Mouse (Mus musculus): ENCODE results near the gene Rictor. TPM values are rescaled to one million over a fixed set of nuclear protein-coding genes. Genes with fewer than 3 reads are reported as not detected.
"Not testable (repeated sequence)": the region's sequence is repeated elsewhere in the genome, so short reads cannot be mapped to it uniquely, and the experiment has no call there.

Gene Rictor
- polyA plus RNA-seq, 1 experiment = 23.7 TPM

GRCm38 (mm10) chr15:6790011-6790410, 81.8 kb downstream of the Rictor start:
- 98% methylated on average over 7 of the region's 7 CpGs for WGBS
- DNase-seq = no peak
- Histone ChIP-seq H3K4me1 (replicated peaks; ENCODE audit: control insufficient read depth, insufficient read depth, low read length) (no peaks in the 10 kb centered on the region), H3K27ac (ENCODE audit: control insufficient read depth, insufficient read depth, low read length) (no peak overlapping the region), H3K27me3 (ENCODE audit: control insufficient read depth, insufficient read depth, low read length) (no peaks in the 10 kb centered on the region), H3K36me3 (ENCODE audit: control insufficient read depth, insufficient read depth, low read length) (peaks cover 94% of the 10 kb centered on the region), H3K4me3 (ENCODE audit: control insufficient read depth, insufficient read depth, low read length) (no peak overlapping the region)
- TF ChIP-seq POLR2A (IDR thresholded peaks at IDR 0.05; ENCODE audit: control insufficient read depth, extremely low read depth, insufficient read depth, low read length, poor library complexity) = no peak
- no peak for TF ChIP-seq CTCF (IDR thresholded peaks at IDR 0.05; ENCODE audit: borderline replicate concordance, control insufficient read depth, extremely low read depth, insufficient read depth, low read length, poor library complexity)

GRCm38 (mm10) chr15:6791648-6792047, 83.5 kb downstream of the Rictor start:
- Histone ChIP-seq H3K27ac (ENCODE audit: control insufficient read depth, insufficient read depth, low read length) (no peak overlapping the region), H3K27me3 (ENCODE audit: control insufficient read depth, insufficient read depth, low read length) (no peaks in the 10 kb centered on the region), H3K36me3 (ENCODE audit: control insufficient read depth, insufficient read depth, low read length) (peaks cover 96% of the 10 kb centered on the region), H3K4me3 (ENCODE audit: control insufficient read depth, insufficient read depth, low read length) (no peak overlapping the region), H3K4me1 (replicated peaks; ENCODE audit: control insufficient read depth, insufficient read depth, low read length) (no peaks in the 10 kb centered on the region)
- WGBS = 96% methylated on average over 11 of the region's 11 CpGs
- TF ChIP-seq CTCF (IDR thresholded peaks at IDR 0.05; ENCODE audit: borderline replicate concordance, control insufficient read depth, extremely low read depth, insufficient read depth, low read length, poor library complexity) (no peak), POLR2A (IDR thresholded peaks at IDR 0.05; ENCODE audit: control insufficient read depth, extremely low read depth, insufficient read depth, low read length, poor library complexity) (no peak)
- no peak for DNase-seq

- peaks cover 96% of the 10 kb centered on the region for H3K36me3 ChIP-seq (ENCODE audit: control insufficient read depth, insufficient read depth, low read length)
- no peak overlapping the region for H3K27ac ChIP-seq (ENCODE audit: control insufficient read depth, insufficient read depth, low read length)
- TF ChIP-seq CTCF (IDR thresholded peaks at IDR 0.05; ENCODE audit: borderline replicate concordance, control insufficient read depth, extremely low read depth, insufficient read depth, low read length, poor library complexity) = no peak
- no peak for TF ChIP-seq POLR2A (IDR thresholded peaks at IDR 0.05; ENCODE audit: control insufficient read depth, extremely low read depth, insufficient read depth, low read length, poor library complexity)
- WGBS = 93% methylated on average over 7 of the region's 7 CpGs
- no peak for DNase-seq
- no peak overlapping the region for H3K4me3 ChIP-seq (ENCODE audit: control insufficient read depth, insufficient read depth, low read length)
- no peaks in the 10 kb centered on the region for H3K27me3 ChIP-seq (ENCODE audit: control insufficient read depth, insufficient read depth, low read length)
- H3K4me1 ChIP-seq (replicated peaks; ENCODE audit: control insufficient read depth, insufficient read depth, low read length) = no peaks in the 10 kb centered on the region
Measured at GRCm38 (mm10) chr15:6792846-6793245, 84.7 kb downstream of the Rictor start.

GRCm38 (mm10) chr15:6801212-6801611, 93.0 kb downstream of the Rictor start:
- DNase-seq; H3K27me3 ChIP-seq (ENCODE audit: control insufficient read depth, insufficient read depth, low read length); H3K4me3 ChIP-seq (ENCODE audit: control insufficient read depth, insufficient read depth, low read length); H3K27ac ChIP-seq (ENCODE audit: control insufficient read depth, insufficient read depth, low read length); H3K4me1 ChIP-seq (replicated peaks; ENCODE audit: control insufficient read depth, insufficient read depth, low read length): not testable (repeated sequence)
- over 99% methylated on average over 8 of the region's 8 CpGs for WGBS
- H3K36me3 ChIP-seq (ENCODE audit: control insufficient read depth, insufficient read depth, low read length) = peaks cover 17% of the 10 kb centered on the region

- Histone ChIP-seq H3K27ac (ENCODE audit: control insufficient read depth, insufficient read depth, low read length) (no peak overlapping the region), H3K4me1 (replicated peaks; ENCODE audit: control insufficient read depth, insufficient read depth, low read length) (no peaks in the 10 kb centered on the region), H3K27me3 (ENCODE audit: control insufficient read depth, insufficient read depth, low read length) (no peaks in the 10 kb centered on the region), H3K36me3 (ENCODE audit: control insufficient read depth, insufficient read depth, low read length) (no peaks in the 10 kb centered on the region), H3K4me3 (ENCODE audit: control insufficient read depth, insufficient read depth, low read length) (no peak overlapping the region)
- TF ChIP-seq POLR2A (IDR thresholded peaks at IDR 0.05; ENCODE audit: control insufficient read depth, extremely low read depth, insufficient read depth, low read length, poor library complexity) (no peak), CTCF (IDR thresholded peaks at IDR 0.05; ENCODE audit: borderline replicate concordance, control insufficient read depth, extremely low read depth, insufficient read depth, low read length, poor library complexity) (no peak)
- 96% methylated on average over 4 of the region's 4 CpGs for WGBS
- no peak for DNase-seq
Measured at GRCm38 (mm10) chr15:6815807-6816206, 107.6 kb downstream of the Rictor start.

GRCm38 (mm10) chr15:6840199-6840598, 132.0 kb downstream of the Rictor start:
- no peak for DNase-seq
- TF ChIP-seq CTCF (IDR thresholded peaks at IDR 0.05; ENCODE audit: borderline replicate concordance, control insufficient read depth, extremely low read depth, insufficient read depth, low read length, poor library complexity) (no peak), POLR2A (IDR thresholded peaks at IDR 0.05; ENCODE audit: control insufficient read depth, extremely low read depth, insufficient read depth, low read length, poor library complexity) (no peak)
- H3K27me3 ChIP-seq (ENCODE audit: control insufficient read depth, insufficient read depth, low read length) = no peaks in the 10 kb centered on the region
- H3K4me3 ChIP-seq (ENCODE audit: control insufficient read depth, insufficient read depth, low read length) = no peak overlapping the region
- no peak overlapping the region for H3K27ac ChIP-seq (ENCODE audit: control insufficient read depth, insufficient read depth, low read length)
- 58% methylated on average over 4 of the region's 4 CpGs for WGBS
- H3K36me3 ChIP-seq (ENCODE audit: control insufficient read depth, insufficient read depth, low read length) = no peaks in the 10 kb centered on the region
- no peaks in the 10 kb centered on the region for H3K4me1 ChIP-seq (replicated peaks; ENCODE audit: control insufficient read depth, insufficient read depth, low read length)

- no peak for DNase-seq
- TF ChIP-seq CTCF (IDR thresholded peaks at IDR 0.05; ENCODE audit: borderline replicate concordance, control insufficient read depth, extremely low read depth, insufficient read depth, low read length, poor library complexity) = no peak
- TF ChIP-seq POLR2A (IDR thresholded peaks at IDR 0.05; ENCODE audit: control insufficient read depth, extremely low read depth, insufficient read depth, low read length, poor library complexity) = no peak
- no peaks in the 10 kb centered on the region for H3K36me3 ChIP-seq (ENCODE audit: control insufficient read depth, insufficient read depth, low read length)
- no peaks in the 10 kb centered on the region for H3K27me3 ChIP-seq (ENCODE audit: control insufficient read depth, insufficient read depth, low read length)
- WGBS = 86% methylated on average over 1 of the region's 1 CpGs
- H3K27ac ChIP-seq (ENCODE audit: control insufficient read depth, insufficient read depth, low read length) = no peak overlapping the region
- no peak overlapping the region for H3K4me3 ChIP-seq (ENCODE audit: control insufficient read depth, insufficient read depth, low read length)
- H3K4me1 ChIP-seq (replicated peaks; ENCODE audit: control insufficient read depth, insufficient read depth, low read length) = no peaks in the 10 kb centered on the region
Measured at GRCm38 (mm10) chr15:6849851-6850250, 141.7 kb downstream of the Rictor start.

Other genes with a start within 250 kb of the Rictor start
- 141 and 162 TPM in 2 replicates for gene Fyb, start 185.5 kb upstream of the Rictor start, polyA plus RNA-seq (2012; rRNA removed)
- 4.3 and 5.2 TPM in 2 replicates for gene Osmr, start 166.6 kb downstream of the Rictor start, polyA plus RNA-seq (2012; rRNA removed)

All from thymus, adult 2 months (tissue).